Mouse (Mus musculus): Measurements from ENCODE around the gene Ms4a4c.

- TF ChIP-seq CHD2 (IDR thresholded peaks at IDR 0.05; ENCODE audit: low read length) (no peak), ZKSCAN1 (IDR thresholded peaks at IDR 0.05; ENCODE audit: borderline replicate concordance, low read depth, low read length) (no peak)
These were observed 2.9 kb downstream of the Ms4a4c start for GRCm38 (mm10) chr19:11407428-11407827.
